Mouse (Mus musculus): ENCODE measurements around the gene Nfatc4. TPM values are rescaled to one million over a fixed set of nuclear protein-coding genes. Genes with fewer than 3 reads are reported as not detected.

Gene Nfatc4
- total and polyA plus RNA-seq, 2 experiments from 2014 or later = 6.8 to 21.9 TPM

- Histone ChIP-seq H3K27me3 (ENCODE audit: insufficient read depth, low read length) (no peaks in the 10 kb centered on the region), H3K9me3 (ENCODE audit: low read length) (no peaks in the 10 kb centered on the region), H3K9ac (replicated peaks; ENCODE audit: low read length) (no peak overlapping the region), H3K27ac (no peak overlapping the region), H3K4me1 (ENCODE audit: insufficient read depth, low read length) (peaks cover 16% of the 10 kb centered on the region), H3K36me3 (ENCODE audit: insufficient read depth, low read length) (no peaks in the 10 kb centered on the region), H3K4me2 (ENCODE audit: low read depth, low read length) (no peak overlapping the region), H3K4me3 (ENCODE audit: low read length) (no peak overlapping the region)
- DNase-seq (ENCODE audit: low spot score) (no peak), ATAC-seq (no peak)
- no peak for TF ChIP-seq CTCF (IDR thresholded peaks at IDR 0.05; ENCODE audit: low read depth)
- WGBS = 80% methylated on average over 6 of the region's 6 CpGs
Measured at GRCm38 (mm10) chr14:55850885-55851284, 27.9 kb downstream of the Nfatc4 start.

- peak; percentile 80 for DNase-seq (ENCODE audit: low spot score)
- TF ChIP-seq CTCF (IDR thresholded peaks at IDR 0.05; ENCODE audit: low read depth) = no peak
- 8% methylated on average over 11 of the region's 11 CpGs for WGBS
- Histone ChIP-seq H3K27me3 (ENCODE audit: insufficient read depth, low read length) (no peaks in the 10 kb centered on the region), H3K9ac (replicated peaks; ENCODE audit: low read length) (peak overlapping the region; percentile 66; the same call in 1 of the 2 replicates), H3K36me3 (ENCODE audit: insufficient read depth, low read length) (no peaks in the 10 kb centered on the region), H3K4me1 (ENCODE audit: insufficient read depth, low read length) (peaks cover 32% of the 10 kb centered on the region), H3K9me3 (ENCODE audit: low read length) (no peaks in the 10 kb centered on the region), H3K4me3 (ENCODE audit: low read length) (peak overlapping the region; percentile 71), H3K4me2 (ENCODE audit: low read depth, low read length) (peak overlapping the region; percentile 82), H3K27ac (peak overlapping the region; percentile 87)
- ATAC-seq = peak; percentile 87
Measured at GRCm38 (mm10) chr14:55852646-55853551, 30.0 kb downstream of the Nfatc4 start.

- under 1% methylated on average over 25 of the region's 33 CpGs for WGBS
- peak within 1 kb of the TSS; percentile 66 for H3K9ac ChIP-seq (replicated peaks; ENCODE audit: low read length)
- peak; percentile 75 for DNase-seq (ENCODE audit: low spot score)
- peak within 1 kb of the TSS; percentile 82 for H3K4me2 ChIP-seq (ENCODE audit: low read depth, low read length)
- TF ChIP-seq CTCF (IDR thresholded peaks at IDR 0.05; ENCODE audit: low read depth) = no peak
- peak; percentile 79 for ATAC-seq
- no peaks in the 10 kb centered on the region for H3K36me3 ChIP-seq (ENCODE audit: insufficient read depth, low read length)
- H3K27me3 ChIP-seq (ENCODE audit: insufficient read depth, low read length) = no peaks in the 10 kb centered on the region
- H3K27ac ChIP-seq = peak within 1 kb of the TSS; percentile 87
- H3K9me3 ChIP-seq (ENCODE audit: low read length) = no peaks in the 10 kb centered on the region
- peak within 1 kb of the TSS; percentile 71 for H3K4me3 ChIP-seq (ENCODE audit: low read length)
- H3K4me1 ChIP-seq (ENCODE audit: insufficient read depth, low read length) = peaks cover 35% of the 10 kb centered on the region
Measured at GRCm38 (mm10) chr14:55853621-55854285, 30.8 kb downstream of the Nfatc4 start, which contains the start of gene Nynrin. Gene Nynrin, plus strand, starts transcription at chr14:55854010.

GRCm38 (mm10) chr14:55854406-55855100, 31.6 kb downstream of the Nfatc4 start:
- ATAC-seq (peak; percentile 1; the same call in 1 of the 2 replicates), DNase-seq (ENCODE audit: low spot score) (peak; percentile 27)
- Histone ChIP-seq H3K4me2 (ENCODE audit: low read depth, low read length) (peak overlapping the region; percentile 82), H3K9ac (replicated peaks; ENCODE audit: low read length) (peak overlapping the region; percentile 66), H3K4me3 (ENCODE audit: low read length) (peak overlapping the region; percentile 71), H3K4me1 (ENCODE audit: insufficient read depth, low read length) (peaks cover 39% of the 10 kb centered on the region), H3K36me3 (ENCODE audit: insufficient read depth, low read length) (no peaks in the 10 kb centered on the region), H3K27ac (peak overlapping the region; percentile 87), H3K27me3 (ENCODE audit: insufficient read depth, low read length) (no peaks in the 10 kb centered on the region), H3K9me3 (ENCODE audit: low read length) (no peaks in the 10 kb centered on the region)
- WGBS = 1% methylated on average over 9 of the region's 9 CpGs
- TF ChIP-seq CTCF (IDR thresholded peaks at IDR 0.05; ENCODE audit: low read depth) = no peak

GRCm38 (mm10) chr14:55855101-55855561, 32.2 kb downstream of the Nfatc4 start:
- Histone ChIP-seq H3K36me3 (ENCODE audit: insufficient read depth, low read length) (no peaks in the 10 kb centered on the region), H3K4me2 (ENCODE audit: low read depth, low read length) (peak overlapping the region; percentile 82), H3K27me3 (ENCODE audit: insufficient read depth, low read length) (no peaks in the 10 kb centered on the region), H3K9ac (replicated peaks; ENCODE audit: low read length) (peak overlapping the region; percentile 66), H3K4me3 (ENCODE audit: low read length) (peak overlapping the region; percentile 71), H3K27ac (peak overlapping the region; percentile 87), H3K4me1 (ENCODE audit: insufficient read depth, low read length) (peaks cover 39% of the 10 kb centered on the region), H3K9me3 (ENCODE audit: low read length) (no peaks in the 10 kb centered on the region)
- peak; percentile 21 for ATAC-seq
- DNase-seq (ENCODE audit: low spot score) = peak; percentile 65
- WGBS = 2% methylated on average over 4 of the region's 4 CpGs
- no peak for TF ChIP-seq CTCF (IDR thresholded peaks at IDR 0.05; ENCODE audit: low read depth)

GRCm38 (mm10) chr14:55857588-55857987, 34.6 kb downstream of the Nfatc4 start:
- ATAC-seq = no peak

More at GRCm38 (mm10) chr14:55857588-55857987, 34.6 kb downstream of the Nfatc4 start:
- Histone ChIP-seq H3K4me3 (ENCODE audit: low read length) (no peak overlapping the region), H3K4me1 (ENCODE audit: insufficient read depth, low read length) (peaks cover 39% of the 10 kb centered on the region), H3K27ac (no peak overlapping the region), H3K9me3 (ENCODE audit: low read length) (no peaks in the 10 kb centered on the region), H3K27me3 (ENCODE audit: insufficient read depth, low read length) (no peaks in the 10 kb centered on the region), H3K9ac (replicated peaks; ENCODE audit: low read length) (no peak overlapping the region), H3K36me3 (ENCODE audit: insufficient read depth, low read length) (no peaks in the 10 kb centered on the region), H3K4me2 (ENCODE audit: low read depth, low read length) (peak overlapping the region; percentile 82; the same call in 1 of the 2 replicates)
- TF ChIP-seq CTCF (IDR thresholded peaks at IDR 0.05; ENCODE audit: low read depth) = no peak
- WGBS = 80% methylated on average over 4 of the region's 4 CpGs
- DNase-seq (ENCODE audit: low spot score) = no peak

Measured in hindbrain, postnatal 0 days (tissue).